Mouse (Mus musculus) ZHBTc4 (cell line): ENCODE measurements at regions not wholly inside any gene's neighbourhood (a gene's known extent, or its start where the extent isn't known, plus 50 kb on each side); places are given as distances from the start of the nearest gene placed in this dataset.

Source experiments
- DNase-seq: peaks from one replicate; pipeline ENCODE4 v3.0.0-alpha.2; 2011; ENCODE audit warnings: low read depth, low spot score

DNA sequence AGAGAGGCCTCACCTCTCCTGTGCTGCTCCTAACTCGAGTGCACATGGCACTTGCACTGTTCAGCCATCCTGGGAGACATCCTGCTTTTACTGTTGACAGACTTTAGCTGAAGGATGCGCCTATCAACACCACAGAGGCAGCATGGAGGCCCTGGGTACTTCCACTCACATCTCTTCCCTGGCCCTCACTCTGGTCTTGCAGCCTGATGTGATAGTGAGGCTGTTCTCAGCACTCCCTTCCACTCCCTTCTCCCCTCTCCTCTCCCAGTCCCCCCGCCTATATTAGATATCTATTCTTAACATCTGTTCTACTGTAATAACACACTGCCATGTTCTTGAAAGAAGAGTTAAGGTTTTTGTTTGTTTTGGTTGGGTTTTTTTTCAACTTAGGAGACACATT is 50.2 kb upstream of the Bod1 start:
- DNase-seq = no peak

DNA sequence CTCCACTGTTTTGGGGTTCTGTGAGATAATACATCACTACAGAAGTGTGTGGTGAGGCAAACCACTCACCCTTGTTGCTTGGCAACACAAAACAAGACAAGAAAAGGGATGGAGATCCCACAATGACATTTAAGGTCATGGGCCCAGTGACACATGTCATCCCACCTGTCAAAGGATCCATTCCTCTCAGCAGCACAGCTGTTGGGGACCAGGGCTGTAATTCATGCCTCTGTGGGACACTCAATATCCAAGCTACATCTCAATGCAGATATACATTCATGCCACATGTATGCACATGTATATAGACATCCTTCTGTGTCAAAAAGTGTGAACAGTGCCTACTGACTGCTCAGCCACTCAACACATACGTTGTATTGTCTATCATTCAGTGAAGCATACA is 52.8 kb upstream of the Bod1 start:
- no peak for DNase-seq

DNA sequence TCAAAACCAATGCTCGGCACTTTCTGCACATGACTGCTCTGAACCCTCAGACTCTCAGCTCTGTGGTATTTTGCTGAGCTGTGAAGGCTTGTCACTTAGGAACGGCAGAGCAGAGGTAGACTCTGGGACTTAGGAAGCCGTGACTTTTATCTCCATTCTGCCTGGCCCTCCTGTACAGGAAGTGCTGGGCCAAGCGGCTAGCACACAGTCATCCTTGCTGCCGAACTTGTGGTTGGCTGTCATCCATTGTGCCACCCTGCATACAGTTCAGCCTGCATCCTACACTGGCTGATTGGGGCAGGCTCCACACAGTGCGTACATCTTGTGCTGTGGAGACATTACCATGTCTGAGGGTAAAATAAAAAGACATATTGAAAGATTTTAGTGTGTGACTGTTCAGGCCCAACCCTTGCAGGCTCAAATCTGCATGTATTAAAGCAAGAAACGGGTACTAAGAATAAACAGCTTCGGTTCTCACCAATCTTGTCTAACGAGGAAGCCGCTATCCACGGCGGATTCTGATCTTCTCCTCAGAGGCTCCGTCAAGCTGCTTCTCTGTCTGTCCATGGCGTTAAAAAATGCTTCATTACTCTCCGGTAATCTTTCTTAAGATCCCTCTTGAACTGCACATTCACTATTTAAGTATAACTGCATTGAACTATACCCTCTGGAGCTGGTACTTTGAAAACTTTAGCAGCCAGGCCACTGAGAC is 54.4 kb upstream of the Bod1 start:
- no peak for DNase-seq

DNA sequence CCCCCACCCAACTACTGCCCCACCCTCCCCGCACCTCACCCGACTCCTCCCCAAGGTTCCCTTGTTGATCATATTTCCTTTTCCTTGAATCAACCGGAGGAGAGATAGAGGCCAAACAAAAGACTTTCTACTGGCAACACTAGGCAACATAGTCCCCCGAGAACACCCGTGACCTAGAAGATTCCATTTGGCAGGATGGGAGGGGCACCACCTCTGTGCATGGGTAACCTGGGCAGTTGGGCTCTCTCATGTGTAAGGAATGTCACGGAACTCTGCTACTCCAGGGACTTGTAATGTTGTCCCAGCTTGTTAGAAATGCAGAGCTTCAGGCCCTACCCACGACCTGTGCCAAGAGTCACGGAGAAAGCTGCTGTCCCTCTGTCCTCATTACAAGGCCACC is 55.6 kb upstream of the Bod1 start:
- peak; percentile 39 for DNase-seq

DNA sequence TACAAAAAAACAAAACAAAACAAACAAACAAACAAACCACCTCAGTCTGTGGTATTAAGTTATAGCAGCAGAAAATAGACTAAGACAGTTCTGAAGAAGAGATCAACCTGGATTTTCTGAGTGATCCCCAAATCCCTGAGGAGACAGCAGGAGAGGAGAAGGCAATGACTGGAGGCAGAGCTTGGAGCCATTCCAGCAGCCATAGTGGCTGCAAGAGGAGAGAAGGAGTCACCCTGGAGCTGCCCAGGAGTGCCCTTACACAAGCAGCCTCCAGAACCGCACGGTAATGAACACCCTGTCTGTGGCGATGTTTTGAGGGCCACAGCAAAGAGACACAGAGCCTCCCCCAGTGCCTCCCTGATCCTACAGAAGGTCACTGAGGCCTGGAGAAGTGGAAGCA is 58.0 kb upstream of the Bod1 start:
- DNase-seq = no peak

DNA sequence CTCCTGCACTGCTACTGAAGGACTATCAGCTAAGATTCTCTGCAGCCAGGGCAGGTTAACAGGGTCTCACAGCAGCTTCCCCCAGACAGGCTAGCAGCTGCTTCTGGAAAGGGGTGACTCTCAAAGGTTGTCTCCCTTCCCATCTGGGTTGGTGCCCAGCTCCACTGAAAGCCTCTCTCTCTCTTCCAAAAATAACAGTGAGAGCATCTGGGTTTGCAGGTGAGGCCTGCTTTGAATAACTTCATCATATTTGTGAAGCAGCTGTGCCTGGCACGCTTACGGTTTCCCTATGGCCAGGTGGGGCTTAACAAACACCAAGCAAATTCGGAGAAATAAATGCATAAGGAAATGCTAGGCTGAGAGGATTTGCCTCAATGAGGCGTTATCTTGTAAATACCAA is 58.5 kb upstream of the Bod1 start:
- DNase-seq = no peak

DNA sequence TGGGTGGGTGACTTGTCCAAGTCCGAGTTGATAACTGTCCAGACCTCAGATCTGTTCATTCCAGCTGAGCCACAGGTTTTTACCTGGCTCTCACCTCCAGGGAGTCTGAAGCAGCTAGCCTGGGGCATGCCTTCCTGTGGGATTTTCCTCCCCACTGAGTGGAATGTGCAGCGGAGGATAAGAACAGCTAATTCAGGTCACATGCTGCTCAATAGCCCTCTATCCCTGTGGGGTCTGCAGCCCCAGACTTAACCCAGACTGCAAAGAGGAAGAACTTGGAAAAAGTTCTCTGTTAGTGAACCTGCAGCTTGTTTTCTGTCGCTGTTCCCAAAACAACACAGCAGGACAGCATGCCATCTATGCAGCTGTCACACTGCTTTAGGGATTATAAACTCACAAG is 59.0 kb upstream of the Bod1 start:
- no peak for DNase-seq

DNA sequence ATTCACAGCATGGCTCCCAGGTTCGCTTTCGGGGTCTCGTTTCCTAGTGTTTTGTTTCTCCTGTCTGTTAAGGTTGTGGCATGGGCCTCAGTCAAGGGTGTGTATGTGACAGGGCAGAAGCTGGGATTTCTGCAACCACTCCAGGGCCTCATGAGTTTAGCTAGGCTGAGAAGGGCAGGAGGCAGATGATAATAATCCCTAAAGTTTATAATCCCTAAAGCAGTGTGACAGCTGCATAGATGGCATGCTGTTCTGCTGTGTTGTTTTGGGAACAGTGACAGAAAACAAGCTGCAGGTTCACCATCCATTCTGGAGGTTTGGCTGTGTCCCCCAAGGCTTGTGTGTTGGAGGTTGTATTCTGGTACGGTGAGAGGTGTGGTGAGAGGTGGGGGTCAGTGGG is 59.8 kb upstream of the Bod1 start:
- no peak for DNase-seq

DNA sequence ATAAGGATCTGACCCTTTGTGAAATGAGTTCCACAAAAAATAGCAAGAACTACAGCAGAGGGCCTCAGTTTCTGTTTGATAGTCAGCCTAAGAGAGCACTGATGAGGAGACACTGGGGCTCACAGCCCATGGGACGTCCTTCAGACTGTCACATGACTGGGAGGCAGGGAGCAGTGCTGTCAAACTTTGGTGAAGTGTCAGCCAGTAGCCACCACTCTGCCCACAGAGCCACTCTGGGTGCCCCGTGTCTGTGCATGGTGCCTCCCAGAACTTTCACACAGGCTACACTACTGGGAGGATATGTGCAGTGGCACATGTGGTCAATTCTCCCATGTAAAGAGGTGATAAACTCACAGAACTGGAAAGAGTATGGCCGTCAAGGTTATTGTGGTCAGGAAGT is 60.7 kb upstream of the Bod1 start:
- no peak for DNase-seq

DNA sequence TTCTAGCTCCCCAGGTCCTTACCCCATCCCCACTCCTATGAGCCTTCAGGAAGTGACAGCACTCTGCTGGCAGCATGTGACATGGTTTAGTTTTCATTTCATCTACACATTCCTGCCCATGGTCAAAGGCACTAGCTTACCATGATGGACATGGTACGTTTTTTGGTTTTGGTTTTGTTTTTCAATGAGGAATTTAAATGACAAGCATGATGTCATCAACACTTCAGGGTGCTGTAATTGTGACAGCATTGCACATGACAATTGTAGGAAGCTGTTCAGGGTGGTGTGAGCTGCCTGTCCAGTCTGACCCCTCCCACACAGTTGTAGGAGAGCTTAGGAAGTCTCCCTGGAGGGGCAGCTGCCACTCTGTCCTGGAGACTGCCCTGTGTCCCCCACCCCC is 61.3 kb upstream of the Bod1 start:
- DNase-seq = no peak

DNA sequence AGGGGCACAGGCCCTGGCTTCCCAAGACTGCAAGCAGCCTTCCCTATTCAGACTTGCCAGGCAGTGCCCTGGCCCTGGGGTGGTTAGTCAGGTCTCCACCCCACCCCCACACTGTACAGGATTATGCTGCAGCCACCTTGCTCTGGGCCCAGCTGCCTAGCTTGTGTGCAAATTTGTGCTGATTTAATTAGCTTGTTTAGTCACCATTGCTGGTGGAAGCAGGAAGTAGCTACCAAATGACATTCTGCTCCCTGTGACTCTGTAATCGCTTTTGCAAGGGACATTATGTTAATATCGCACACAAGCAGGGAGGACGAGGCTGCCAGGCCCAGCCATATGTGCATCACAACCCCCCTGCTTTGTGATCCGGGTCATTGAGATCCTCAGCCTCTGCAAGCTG is 62.4 kb upstream of the Bod1 start:
- no peak for DNase-seq

DNA sequence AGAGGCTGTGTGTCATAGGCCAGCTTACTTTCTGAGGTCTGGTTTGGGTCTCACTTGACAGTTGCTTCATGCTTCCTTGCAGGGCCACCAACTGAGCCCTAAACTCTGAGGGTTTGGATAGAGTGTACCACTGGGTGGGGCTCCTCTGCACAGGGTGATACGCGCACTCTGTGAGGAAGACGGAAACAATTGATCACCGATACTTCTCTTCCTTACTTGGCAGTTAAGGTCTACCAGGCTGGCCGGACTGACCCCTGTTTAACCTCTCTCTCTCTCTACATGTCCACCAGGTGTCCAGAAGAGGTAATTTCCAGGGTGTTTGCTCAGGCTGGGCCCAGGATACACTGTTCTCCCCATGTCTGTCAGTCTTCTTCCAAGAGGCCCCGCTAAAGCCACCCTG is 63.6 kb upstream of the Bod1 start:
- no peak for DNase-seq

DNA sequence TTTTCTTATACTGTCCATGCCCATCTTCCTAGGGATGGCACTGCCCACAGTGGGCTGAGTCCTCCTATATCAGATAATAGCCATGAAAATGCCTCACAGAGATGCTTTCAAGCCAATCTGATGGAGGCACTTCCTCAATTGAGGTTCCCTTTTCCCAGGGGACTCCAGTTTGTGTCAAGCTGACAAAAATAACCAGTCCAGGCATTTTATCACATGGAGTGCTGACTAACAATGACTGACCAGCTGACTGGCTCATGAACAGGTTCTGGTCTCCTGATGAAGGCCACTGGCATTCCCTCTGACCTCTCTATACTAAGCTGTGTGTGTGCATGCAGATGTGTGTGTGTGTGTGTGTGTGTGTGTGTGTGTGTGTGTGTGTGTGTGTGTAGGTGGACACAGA is 64.4 kb upstream of the Bod1 start:
- DNase-seq = no peak

DNA sequence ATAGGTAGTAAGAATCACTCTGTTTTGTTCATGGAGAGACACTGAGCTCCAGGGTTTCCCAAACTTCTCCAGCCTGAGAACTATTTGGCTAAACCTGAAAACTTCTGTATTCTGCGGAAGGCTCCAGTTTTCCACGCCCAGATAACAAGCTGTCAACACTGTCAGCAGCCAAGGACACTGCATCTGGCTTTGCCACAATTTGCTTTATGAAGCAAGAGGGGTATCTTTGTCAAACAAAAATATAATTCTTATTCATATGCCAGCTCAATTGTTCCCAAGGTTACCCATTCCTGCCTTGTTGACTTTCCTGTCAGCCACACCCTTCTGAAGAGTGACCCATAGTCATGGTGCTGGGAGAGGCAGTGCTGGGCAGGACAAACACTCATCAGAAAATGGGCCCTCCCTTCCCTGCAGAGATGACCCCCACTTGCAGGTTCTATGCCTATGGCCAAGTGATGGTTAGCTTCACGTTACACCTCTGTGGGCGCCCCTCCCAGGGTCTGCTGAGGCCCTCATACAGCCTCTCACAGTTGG is 64.9 kb upstream of the Bod1 start:
- DNase-seq = no peak

DNA sequence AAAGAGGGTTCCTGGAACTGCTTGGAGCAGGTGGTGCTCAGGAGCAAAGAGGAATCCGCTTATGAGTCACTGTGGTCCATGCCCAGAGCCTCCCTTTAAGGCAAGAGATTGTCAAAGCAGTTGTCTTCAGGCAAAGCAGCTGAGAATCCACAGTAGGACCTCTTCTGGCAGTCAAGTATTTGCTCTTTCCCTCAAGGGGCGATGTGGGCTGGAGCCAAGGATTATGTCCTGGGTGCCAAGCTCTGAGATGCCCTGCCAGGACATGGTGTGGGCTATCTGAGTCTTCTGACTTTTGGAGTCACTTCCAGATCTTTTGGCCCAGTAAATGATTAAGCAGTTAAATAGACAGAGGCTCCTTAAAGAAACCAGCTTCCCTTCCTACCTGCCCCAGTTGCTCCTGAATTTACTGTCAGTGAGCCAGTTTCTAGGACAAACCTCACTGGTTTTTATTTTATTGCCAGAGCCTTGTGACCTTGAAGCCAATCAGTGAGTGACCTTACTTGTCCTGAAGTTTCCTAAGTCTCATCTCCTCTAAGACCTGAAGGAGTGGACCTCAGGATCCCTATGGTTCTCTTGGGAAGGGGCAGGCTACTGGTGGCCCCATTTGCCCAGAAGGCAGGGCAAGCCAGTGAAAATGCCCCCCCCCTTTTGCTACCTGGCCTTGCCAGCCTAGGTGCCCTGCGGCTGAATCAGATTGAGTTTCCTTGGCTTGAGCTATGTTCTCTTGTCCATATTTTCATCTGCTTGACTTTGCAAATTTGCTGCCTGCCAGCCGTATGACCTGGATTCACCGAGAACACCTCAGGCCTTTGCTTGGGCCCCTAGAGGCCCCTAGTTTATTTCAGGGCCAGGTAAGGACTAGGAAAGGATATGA is 66.7 kb upstream of the Bod1 start:
- no peak for DNase-seq

DNA sequence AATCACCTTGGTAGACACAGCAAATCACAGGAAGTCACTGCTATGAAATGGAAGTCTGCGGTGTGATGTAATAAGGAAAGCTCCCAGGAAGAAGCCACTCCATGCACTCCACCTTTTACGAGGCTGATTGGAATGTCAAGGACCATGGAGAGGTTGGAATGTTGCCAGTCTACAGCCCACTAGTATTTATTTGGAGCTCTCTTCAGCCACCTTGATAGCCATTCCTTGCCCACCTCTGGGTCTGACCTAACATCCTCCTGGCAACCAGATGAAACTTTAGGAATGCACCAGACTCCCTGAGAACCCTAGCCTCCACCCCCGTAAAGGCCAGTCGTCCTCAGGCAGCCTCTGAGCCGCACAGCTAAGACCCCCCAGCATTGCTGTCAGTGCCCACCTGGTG is 68.7 kb upstream of the Bod1 start:
- no peak for DNase-seq

DNA sequence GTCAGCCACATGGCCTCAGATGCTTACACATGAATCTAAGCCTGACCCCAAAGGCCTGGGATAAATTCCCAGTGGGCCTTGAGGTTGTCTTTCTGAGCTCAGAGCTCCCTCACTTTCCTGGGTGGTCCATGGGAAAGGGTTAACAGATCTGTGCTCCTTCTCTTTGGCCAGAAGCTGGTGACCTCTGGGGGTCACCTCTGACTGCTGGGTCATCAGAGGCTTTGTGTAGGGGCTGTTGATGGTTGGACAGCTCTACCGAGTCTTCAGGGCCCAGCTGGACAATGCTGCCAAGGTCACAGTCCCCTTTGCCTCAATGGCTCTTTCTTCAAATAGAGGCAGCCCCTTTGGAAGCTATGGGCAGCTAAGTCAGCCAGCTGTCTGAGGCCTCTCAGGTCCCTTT is 70.5 kb upstream of the Bod1 start:
- DNase-seq = no peak

DNA sequence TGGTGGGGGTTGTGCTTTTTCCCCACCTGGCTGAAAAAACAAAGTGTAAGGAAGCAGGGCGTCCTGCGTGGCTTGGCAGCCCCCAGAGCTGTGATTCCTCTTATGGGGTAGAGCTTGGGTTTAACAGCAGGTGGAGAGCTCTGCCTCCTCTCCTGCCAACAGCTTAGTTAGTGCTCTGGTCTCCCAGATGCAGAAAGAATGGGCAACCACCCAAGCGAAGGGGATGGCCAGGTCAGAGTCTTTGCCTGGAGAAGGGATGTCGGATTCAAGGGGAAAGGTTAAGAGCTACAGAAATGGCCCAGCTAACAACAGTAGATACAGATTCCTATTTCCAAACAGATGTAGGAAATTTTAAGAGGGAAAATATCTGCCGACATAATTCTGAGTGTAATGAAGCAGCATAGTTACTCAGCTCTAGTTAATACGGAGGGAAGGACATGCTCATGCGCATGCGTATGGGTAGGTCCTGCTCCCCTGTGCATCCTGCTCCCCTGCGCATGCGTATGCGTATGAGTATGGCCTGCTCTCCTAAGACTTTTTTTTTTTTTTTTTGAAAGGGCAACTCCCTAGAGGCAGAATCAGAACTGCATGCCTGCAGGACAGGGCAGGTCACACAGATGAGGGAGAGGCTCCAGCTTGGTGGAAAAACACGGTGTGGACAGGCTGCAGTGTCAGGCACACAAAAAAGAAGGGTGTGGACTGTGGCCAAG is 72.5 kb upstream of the Bod1 start:
- peak; percentile 95 for DNase-seq

DNA sequence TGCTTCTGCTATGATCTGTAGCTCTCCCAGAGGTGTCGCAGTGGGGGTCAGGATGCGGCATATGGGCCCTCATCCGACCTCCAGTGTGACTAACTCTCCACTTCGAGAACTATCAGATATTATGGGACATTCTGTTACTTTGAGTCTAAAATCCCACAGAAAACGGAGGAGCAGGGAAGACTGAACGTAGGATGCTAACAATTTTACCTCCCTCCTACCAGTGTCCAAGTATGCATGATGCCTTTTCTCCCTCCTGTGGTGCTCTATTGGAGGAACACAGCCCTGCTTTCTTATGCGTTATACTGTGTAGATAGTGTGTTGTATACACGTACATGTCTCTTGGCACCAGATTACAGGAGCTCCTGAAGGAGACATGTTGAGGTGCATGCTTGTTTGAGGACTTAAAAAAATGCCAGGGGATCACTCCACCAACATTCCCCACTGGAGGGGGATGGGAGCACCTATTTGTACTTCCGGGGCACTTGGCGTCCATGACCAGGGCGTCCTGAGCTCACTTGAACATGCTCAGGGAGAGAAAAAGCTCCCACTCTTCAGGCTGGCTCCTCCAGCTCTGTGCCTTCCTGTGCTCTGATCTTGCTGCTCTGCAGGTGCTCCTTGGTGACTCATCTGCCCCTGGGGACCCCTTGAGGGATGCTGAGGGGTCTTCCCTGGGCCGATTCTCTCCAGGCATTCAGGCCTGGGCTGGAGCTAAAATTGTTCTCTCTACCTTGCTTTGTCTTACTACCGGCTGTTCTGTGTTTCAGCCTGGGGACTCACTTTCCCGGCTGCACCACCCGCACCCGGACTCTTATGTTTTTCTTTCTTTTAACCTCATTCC is 73.6 kb upstream of the Bod1 start:
- DNase-seq = peak; percentile 44

DNA sequence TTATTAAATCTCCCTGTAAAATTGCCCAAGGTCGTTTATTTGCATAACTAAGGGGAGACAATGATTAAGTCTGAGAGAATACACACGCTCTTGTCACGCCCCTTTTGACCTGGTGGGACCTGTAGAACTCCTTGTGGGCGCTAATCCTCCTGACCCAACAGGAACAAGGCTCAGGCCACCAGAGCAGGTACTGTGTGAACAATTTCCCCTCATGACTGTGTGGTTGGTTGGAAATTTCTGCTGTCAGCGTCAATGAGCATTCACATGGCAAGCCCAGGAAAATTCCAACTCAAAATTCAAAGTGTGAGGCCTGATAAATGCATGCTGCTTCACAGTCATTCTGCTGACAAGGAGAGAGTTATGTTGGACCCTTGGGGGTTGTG is 74.2 kb upstream of the Bod1 start:
- peak; percentile 60 for DNase-seq

DNA sequence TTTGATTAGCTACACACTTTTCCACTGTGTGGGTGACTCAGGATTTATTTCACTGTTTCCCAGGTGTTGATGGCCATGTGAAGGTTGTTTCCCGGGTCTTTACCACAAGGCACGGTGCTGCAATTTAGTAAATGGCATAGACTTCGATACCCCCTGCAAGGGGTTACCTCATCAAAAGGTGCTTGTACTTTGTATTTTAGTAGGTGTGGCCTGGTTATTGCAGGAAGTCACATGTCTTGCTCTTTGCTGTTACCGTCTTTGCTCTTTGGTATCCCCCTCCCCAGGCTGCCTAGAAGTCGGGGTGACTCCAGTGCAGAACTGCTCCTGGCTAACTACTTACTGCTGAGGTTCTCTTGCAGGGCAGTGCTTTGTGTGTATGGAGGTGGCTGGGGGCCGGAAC is 74.8 kb upstream of the Bod1 start:
- no peak for DNase-seq

DNA sequence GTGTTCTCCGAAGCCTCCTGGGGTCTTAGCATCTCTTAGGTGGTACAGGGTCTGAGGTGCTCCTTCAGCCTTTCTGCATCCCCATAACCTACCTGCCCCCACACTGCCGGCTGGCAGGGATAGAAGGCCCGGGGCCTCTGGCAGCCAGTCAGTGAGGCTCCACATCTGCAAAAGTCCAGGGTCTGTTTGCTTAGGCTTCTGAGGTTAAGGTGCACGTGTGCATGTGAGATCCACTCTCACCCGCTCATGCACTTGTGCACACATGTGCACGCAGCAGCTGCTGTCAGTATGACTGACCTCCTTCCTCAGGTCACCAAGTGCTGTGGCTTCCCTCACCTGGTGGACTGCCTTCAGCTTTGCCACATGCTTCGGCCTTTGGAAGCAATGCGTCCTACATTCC is 75.3 kb upstream of the Bod1 start:
- no peak for DNase-seq
